Mouse (Mus musculus) gonadal fat pad, adult 2 months (tissue): ENCODE data around the gene Gm20918. TPM values are rescaled to one million over a fixed set of nuclear protein-coding genes. Genes with fewer than 3 reads are reported as not detected.
"Not testable (repeated sequence)": the region's sequence is repeated elsewhere in the genome, so short reads cannot be mapped to it uniquely, and the experiment has no call there.

Source experiments
- DNase-seq: peaks from one replicate; pipeline ENCODE4 v3.0.0-alpha.2; 2012; ENCODE audit warnings: low read depth
- polyA plus RNA-seq: library from polyadenylated mRNA; depleted of rRNA; stranded (reverse); fragments of >200 nt; gene quantifications from 2 replicates; pipeline ENCODE4 v1.2.3, GENCODE M21; 2012; rRNA removed

Gene Gm20918
- not detected in 2 replicates for polyA plus RNA-seq

- not testable (repeated sequence) for DNase-seq
Measured at GRCm38 (mm10) chrY:5043637-5044036, at the start of gene Gm20918. Gene Gm20918 (plus strand): TSS chrY:5043937.

Other genes starting within 250 kb of the Gm20918 start
- gene Gm21820, start 205.5 kb downstream of the Gm20918 start, polyA plus RNA-seq, result not detected in 2 replicates